Mouse (Mus musculus) adrenal gland, postnatal 4 days (tissue): Measurements from ENCODE around the gene Mpv17l. TPM values are rescaled to one million over a fixed set of nuclear protein-coding genes. Genes with fewer than 3 reads are reported as not detected.
"Not testable (repeated sequence)": the region's sequence is repeated elsewhere in the genome, so short reads cannot be mapped to it uniquely, and the experiment has no call there.

Experiments used
- DNase-seq, 2 experiments: peaks; one replicate each; pipeline ENCODE4 v3.0.0; 2021 to 2022; ENCODE audit warnings: low spot score in 2 of 2, mixed read lengths in 2 of 2
- long read RNA-seq, 2 experiments: library from polyadenylated mRNA; stranded (forward); transcript quantifications; one replicate each; pipeline ENCODE4 v2.0.0; 2021
- total RNA-seq, 2 experiments: library from RNA; stranded (reverse); gene quantifications; 2 replicates each; pipeline ENCODE4 v1.2.3; 2021

The Mpv17l gene
- total RNA-seq, result 10 to 100 TPM; 11.6 to 13.8 TPM
- long read RNA-seq, experiment 1, partial matches to known transcripts, result 0 of 4 reads
- long read RNA-seq, experiment 1, other reads (novel, unspliced or antisense), result 2 of 4 reads
- long read RNA-seq, experiment 2, transcript Mpv17l-201 (4 exons, 3,087 nt), result major isoform, 6 of 13 reads
- long read RNA-seq, experiment 2, partial matches to known transcripts, result 0 of 13 reads
- long read RNA-seq, experiment 2, other reads (novel, unspliced or antisense), result 1 of 13 reads

DNA sequence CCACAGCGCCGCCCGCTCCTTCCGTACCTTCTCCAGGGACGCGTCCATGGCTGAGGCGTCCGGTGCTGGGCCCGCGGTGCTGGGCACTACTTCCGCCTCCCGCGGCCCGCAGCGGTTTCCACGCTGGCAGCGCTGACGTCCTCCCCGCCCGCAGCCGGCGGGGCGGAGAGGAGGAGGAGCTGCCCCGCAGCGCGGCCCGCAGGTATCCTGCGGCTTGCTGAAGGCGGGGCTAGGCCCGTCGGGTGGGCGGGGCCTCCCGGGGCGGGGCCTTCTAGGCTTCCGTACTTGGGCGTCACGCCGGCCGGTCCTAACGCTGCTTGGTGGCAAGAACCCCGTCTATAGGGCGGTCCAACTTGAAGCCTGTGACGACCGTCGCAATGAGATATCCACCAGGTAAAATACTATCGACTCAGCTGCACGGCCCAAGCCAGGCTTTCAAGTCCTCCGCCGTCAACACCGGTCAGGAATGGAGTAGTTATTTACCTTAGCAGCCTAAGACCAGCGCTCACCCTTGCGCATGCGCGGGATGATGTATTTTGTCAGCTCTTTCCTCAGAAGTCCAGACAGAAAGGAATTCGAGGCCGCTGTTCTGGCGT is at the start of gene Mpv17l, which contains the start of gene Pdxdc1:
Gene Mpv17l (plus strand): TSS at position 274 of the 596 bp plus-strand sequence.
Gene Pdxdc1 (minus strand): TSS at position 244 of the 596 bp plus-strand sequence.
- DNase-seq, result peak; percentile 92 to 98

GRCm38 (mm10) chr16:13853886-13854285 is 49.1 kb upstream of the Mpv17l start:
- no peak for DNase-seq

- no peak for DNase-seq
Observed at GRCm38 (mm10) chr16:13866076-13866475, 36.9 kb upstream of the Mpv17l start.

GRCm38 (mm10) chr16:13866616-13867015 is 36.3 kb upstream of the Mpv17l start:
- DNase-seq, result no peak

DNA sequence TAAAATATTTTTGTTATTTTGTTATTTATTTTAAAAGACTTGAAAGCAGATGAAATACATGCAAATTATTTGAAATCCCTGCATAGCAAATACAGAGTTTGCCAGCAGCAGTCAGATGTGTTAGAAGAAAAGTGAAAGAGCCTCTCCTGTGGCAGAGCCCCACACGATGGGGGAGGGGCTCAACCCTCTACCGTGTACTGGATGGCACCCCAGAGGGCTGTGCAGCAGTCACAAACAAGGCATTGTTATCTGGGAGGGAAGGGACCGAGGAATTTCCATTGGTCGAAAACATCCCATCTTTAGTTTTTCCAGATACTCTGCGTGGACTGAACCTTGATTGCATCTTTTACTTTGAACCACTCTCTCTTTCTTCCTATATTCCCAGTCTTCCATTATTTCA is 35.6 kb upstream of the Mpv17l start:
- not testable (repeated sequence) for DNase-seq

GRCm38 (mm10) chr16:13867910-13868514 is 34.9 kb upstream of the Mpv17l start:
- peak; percentile 3 to 5 for DNase-seq

GRCm38 (mm10) chr16:13875483-13875882 is 27.5 kb upstream of the Mpv17l start:
- no peak for DNase-seq

- no peak for DNase-seq
Observed at GRCm38 (mm10) chr16:13883094-13883774, 19.7 kb upstream of the Mpv17l start.

- DNase-seq, result no peak
Observed at GRCm38 (mm10) chr16:13890449-13890848, 12.5 kb upstream of the Mpv17l start.

GRCm38 (mm10) chr16:13892850-13893249 is 10.1 kb upstream of the Mpv17l start:
- DNase-seq, result no peak

- DNase-seq, result no peak
Observed at GRCm38 (mm10) chr16:13894097-13894496, 8.9 kb upstream of the Mpv17l start.

DNA sequence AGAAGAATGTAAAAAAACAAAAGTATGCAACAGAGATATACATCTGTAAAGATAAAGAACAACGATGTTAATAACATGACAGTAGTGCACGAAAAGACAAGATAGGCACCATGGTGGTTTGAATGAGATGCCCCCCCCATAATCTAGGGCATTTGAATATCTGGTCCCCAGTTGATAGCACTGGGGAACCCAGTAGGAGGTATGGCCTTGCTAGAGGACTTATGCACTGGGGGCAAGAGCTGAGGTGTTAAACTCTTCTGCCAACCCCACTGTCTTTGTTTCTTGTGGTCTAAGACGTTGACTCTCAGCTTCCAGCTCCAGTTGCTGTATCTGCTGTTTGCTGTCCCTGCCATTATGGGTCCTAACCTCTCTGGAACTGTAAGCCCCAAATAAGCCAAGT is 7.2 kb upstream of the Mpv17l start:
- no peak for DNase-seq

- DNase-seq, result no peak
Observed at GRCm38 (mm10) chr16:13896357-13896756, 6.6 kb upstream of the Mpv17l start.

GRCm38 (mm10) chr16:13898981-13899380 is 4.0 kb upstream of the Mpv17l start:
- DNase-seq, result no peak

DNA sequence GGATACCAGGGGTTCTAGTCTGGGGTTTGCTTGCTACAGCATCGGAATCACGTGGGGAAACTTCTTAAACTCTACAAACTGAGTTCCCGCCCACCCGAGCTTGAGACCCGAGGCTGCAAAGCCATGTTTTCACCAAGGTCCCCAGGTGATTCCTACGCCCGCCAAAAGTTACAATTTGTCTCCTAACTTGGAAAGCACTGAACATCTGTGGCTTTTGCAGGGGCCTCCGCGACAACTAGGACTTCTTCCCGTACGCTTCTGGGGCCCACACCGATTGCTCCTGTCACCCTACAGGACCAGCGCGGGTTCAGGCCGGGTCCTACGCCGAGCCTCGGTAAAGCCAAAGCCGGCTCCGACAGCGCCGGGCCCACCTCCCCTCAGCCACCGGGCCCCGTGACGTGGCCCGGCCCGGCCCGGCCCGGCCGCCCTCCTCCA is 547 bp upstream of the Mpv17l start:
- DNase-seq, result no peak

GRCm38 (mm10) chr16:13903488-13903887 is 527 bp downstream of the Mpv17l start:
- DNase-seq, result no peak

- DNase-seq, result no peak
Observed at GRCm38 (mm10) chr16:13907297-13907696, 4.3 kb downstream of the Mpv17l start.

GRCm38 (mm10) chr16:13920093-13920492 is 17.1 kb downstream of the Mpv17l start:
- no peak for DNase-seq

DNA sequence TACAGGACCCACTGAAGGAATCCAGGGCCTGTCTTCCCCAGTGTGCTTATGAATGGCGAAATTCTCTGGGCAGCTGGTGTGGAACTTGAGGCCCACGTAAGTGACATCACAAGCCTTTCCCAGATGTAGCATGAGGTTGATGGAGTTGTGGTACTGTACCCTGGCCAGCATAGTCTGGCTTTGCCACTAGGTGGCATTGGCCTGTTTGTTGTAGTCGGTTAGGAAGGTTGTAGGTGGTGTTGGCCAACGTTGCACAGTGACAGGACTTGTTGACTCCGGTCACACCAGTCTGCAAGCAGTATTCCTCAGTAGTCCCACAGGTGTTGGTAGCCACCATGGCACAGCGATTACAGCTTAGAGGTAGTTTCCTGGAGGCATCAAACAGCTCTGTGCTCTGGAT is 18.1 kb downstream of the Mpv17l start:
- no peak for DNase-seq

DNA sequence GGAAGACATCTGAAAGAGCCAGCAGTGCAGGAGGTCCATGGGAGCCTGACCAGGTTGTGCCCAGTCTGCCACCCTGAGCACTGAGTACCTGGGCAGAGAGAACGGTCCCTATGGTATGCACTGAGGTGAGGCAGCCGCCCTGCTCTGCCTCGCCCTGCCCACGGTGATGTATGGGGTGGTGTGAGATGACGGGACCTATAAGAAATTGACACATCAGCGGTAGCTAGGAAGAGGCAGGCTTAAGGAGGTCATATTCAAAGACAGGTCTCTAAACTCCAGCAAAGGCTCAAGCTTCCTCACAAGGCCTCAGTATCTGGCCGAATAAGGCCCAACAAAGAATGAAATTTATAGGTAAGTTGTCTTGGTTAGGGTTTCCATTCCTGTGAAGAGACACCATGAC is 18.8 kb downstream of the Mpv17l start:
- no peak for DNase-seq

GRCm38 (mm10) chr16:13922499-13922898 is 19.5 kb downstream of the Mpv17l start:
- DNase-seq, result not testable (repeated sequence)

- not testable (repeated sequence) for DNase-seq
Observed at GRCm38 (mm10) chr16:13922966-13923365, 20.0 kb downstream of the Mpv17l start.
